Mouse (Mus musculus): ENCODE measurements at regions not wholly inside any gene's neighbourhood (a gene's known extent, or its start where the extent isn't known, plus 50 kb on each side); places are given as distances from the start of the nearest gene placed in this dataset.

GRCm38 (mm10) chr12:118529428-118530361 is 228.5 kb upstream of the Sp4 start:
- DNase-seq = no peak

GRCm38 (mm10) chr12:118521770-118522169 is 220.5 kb upstream of the Sp4 start:
- DNase-seq = no peak

DNA sequence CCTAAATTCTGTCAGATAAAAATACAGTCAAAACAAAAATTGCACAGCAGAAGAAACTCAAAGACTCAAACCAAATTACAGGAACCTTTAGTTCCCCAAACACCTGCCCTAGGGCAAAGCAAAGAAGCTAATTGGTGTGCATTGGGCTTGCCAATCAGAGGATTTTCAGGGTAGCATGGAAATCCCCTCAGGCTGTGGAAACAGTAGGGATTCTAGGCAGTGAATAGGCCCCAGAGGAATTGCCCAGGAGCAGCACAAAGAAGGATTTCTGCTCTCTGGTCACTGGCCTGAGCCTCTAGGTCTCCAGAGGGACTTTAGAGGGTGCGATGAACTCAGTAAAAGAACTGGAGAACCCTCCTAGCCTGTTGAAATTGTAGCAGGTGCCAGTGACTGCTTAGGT is 220.1 kb upstream of the Sp4 start:
- DNase-seq = no peak

GRCm38 (mm10) chr12:118519801-118520327 is 218.6 kb upstream of the Sp4 start:
- no peak for DNase-seq

DNA sequence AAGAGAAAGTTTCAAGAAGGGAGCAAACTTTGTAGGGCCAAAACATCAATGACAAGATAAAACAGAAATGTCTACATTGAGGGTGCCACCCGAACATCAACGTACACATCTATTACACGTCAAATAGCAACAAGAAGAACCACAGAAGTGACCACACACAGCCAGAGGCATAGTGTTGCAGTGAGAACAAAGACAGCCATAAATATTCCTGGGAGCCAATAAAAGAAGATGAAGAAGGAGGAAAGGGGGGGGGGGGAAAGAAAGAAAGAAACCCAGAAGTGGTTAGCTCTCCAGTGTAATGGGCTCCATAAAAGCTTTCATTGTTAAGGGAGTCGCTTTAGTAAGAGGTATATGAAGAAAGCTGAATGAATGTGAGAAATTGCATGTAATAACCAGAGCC is 209.7 kb upstream of the Sp4 start:
- no peak for DNase-seq

DNA sequence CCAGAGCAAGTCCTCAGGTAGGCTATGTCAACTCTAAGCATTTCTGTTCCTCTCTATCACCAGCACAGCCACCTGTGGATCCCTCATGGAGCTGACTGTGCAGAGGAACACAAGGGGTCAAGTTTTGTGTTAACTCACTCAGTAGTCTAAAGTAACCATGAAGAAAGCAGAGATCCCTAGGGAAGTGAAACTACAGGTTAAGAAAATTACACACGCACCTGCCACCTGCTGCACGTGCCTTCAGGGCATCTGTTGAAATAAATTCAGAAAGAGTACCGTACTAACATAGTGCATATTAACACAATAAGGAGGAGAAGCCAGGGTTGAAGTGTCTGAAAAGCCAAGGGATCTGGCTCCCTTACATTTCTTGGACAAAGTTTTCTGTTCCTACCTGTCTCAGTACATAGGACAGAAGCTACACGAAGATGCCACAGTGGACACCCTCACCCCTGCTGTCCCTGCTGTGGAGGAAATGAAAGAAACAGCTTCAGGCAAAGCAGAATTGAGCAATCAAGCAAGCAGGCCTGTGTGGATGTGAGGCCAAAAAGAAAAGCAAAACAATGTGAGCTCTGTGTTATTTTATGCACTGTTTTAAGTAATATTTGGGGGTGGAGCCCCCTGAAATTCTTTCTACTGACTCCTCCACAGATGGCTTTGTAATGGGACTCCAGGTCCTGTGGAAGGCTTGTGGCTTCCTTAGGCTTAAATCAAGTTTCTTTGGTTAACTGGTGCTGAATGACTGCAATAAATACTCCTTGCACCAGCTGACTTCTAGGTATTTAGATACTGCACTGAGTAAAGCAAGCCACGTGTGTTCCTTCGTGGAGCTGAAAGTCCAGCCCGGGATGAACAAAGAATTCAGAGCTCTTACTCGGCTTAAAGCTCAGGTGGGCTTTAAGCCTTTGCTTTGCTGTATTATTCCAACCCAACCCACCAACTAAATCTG is 208.0 kb upstream of the Sp4 start:
- DNase-seq = no peak

DNA sequence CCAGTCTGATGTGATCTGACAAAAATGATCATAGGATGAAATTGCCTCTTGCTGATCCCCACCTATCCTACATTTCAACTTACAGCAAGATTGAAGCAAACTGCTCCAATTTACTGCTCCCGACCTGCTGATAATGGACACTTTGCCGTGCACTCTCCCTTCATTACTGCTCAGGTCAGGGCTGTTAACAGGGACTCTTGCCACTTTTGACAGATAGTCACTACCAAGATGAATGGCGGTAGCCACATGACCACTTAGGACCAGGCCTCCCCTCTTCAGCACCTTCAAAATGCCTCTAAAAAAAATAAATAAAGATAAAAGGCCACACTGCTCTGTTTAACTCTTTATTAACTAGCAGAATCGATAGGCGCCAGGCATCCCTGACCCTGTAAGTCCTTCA is 199.2 kb upstream of the Sp4 start:
- DNase-seq = no peak

- DNase-seq = no peak
These were observed 186.8 kb upstream of the Sp4 start for GRCm38 (mm10) chr12:118488038-118488437.

DNA sequence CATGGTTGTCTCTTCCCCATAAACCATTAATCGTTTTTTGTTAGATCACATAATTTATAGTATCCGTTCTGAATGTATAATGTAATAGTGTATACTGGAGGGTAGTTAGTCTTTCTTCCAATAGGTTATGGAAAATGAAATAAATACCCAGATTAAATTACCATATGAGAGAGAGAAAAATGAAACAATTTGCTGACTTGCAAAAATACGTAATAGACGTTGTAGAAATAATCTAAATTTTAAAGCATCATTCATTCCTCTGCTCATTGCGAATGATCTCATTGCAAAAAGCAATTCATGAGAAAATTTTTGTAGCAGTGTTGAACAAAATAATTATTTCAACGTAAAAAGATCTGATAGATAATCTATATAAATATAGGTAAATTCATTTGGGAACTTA is 185.2 kb upstream of the Sp4 start:
- DNase-seq = no peak

- DNase-seq = no peak
These were observed 180.1 kb upstream of the Sp4 start for GRCm38 (mm10) chr12:118481347-118481746.

GRCm38 (mm10) chr12:118474732-118475131 is 173.5 kb upstream of the Sp4 start:
- DNase-seq = no peak

DNA sequence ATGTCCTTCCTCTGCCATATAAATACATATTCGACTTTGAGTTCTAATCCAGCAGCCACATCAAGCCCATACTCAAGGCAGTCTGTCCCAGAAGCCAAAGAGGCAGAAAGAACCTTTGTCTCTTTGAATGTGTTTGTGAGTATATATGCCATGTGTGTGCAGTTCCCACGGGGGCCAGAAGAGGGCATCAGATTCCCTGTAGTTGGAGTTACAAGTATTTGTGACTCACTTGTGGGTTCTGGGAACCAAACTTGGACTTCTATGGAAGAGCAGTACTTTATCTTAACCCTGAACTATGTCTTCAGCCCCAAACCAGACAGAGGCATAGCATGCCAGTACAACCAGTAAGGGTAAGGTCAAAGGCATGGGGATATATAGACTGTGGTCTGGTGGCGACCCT is 165.6 kb upstream of the Sp4 start:
- no peak for DNase-seq

DNA sequence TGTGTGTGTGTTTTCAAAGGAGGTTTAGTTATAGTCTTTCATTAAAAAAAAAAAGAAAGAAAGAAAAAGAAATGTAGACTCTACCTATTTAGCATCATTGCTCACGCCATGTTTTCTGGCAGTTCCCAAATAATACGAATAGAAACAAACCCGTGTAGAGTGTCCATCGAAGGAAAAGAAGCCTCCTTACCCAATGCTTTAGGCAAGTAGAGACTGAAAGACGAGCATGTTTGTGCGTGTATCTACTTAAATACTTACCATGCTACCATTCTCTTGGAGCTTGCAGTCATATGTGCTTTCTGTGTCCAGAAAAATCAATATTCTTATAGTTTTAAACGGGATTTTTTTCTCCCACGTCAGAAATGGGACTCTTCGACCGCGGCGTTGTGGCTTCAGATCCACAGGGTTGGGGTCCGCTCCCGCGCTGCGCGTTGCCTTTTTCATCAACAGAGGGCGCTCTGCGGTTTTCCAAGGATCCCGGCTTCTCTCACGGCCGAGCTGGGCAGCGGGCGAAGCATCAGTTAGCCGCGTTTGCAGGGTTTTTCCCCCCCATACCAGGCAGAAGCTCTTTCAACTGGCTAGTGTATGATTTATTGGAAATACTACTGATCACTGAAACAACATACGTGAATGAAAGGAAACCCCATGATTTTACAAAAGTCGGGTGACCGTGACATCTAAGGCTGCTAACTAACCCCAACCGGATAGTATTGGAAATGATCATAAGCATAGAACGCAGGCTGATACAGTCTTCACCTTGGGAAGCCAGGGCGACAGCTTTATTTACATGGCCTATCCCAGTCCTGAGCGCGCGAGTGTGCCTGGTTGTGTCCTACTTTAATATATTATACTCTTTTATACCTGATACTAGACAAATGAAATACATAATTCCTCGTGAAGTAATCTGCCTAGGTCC is 156.5 kb upstream of the Sp4 start:
- peak; percentile 59 for DNase-seq

DNA sequence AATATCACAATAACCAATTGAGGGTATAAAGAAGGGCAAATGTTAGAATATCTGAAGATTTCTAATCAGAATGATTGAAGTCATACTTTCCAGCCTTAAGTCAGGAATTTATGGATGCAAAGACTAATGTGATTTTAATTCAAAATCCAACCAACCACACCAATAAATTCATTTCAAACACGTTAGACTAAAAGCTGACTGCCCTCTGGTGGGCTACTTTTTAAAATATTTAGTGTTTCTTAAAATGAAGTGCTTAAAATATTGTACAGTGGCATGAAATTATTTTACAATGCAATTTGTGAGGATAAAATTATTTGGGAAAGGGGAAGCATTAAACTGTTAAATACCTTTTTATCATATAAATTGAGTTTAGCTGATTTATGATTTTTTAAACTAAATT is 154.4 kb upstream of the Sp4 start:
- no peak for DNase-seq

DNA sequence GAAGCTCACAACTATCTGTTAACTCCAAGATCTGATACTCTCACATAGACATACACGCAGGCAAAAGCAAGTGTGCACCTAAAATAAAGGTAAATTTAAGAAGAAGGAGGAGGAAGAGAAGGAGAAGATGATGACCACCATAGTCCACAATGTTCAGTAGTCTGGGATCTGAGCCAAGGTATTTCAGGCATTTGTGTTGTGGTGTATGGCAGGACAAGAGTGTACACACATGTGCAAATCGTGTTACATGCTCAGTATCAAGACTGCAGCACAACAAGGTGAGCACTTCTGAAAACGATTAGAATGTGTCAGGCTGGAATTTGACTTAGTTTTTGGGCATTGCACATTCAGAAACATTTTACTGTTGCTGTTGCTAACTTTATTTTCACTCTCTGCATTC is 138.4 kb upstream of the Sp4 start:
- DNase-seq = no peak

DNA sequence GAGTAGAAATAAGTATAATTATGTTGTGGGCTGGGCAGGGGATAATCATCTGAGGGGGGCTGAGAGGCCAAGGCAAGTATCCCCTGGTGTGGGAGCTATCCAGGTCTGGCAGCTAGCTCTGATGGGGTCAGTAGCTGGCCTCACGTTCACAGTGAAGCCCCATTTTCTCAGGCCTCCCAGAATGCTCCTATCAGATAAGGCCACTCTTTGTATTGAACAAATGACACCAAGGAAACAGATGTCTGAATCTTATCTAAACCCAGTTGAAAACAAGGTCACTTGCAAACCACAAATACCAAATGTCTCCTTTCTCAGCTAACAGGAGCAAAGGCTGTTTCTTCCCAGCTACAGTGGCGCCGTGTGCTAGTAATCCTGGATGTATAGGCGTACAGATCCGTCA is 137.6 kb upstream of the Sp4 start:
- DNase-seq = no peak

GRCm38 (mm10) chr12:118432703-118433102 is 131.5 kb upstream of the Sp4 start:
- DNase-seq = no peak

- peak; percentile 16 for DNase-seq
These were observed 127.1 kb upstream of the Sp4 start for GRCm38 (mm10) chr12:118428384-118428783.

DNA sequence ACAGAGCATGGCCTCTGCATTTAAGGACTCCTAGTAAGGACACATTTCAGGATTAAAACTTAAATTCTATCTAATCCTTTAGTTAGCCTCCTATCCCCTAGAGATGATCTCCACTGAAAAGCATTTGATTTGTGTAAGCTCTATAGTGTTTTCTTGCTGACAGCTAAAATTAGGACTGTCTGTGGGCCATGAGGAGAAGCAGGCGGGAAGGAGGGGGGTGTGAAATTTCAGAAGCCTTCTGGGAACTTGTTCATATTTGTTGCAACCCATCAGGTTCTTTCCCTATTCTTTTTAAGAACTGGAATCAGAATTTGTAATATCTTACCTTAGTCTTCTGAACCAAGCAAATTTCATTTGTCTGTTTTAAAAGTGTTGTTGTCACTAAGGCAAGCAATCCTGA is 114.7 kb upstream of the Sp4 start:
- no peak for DNase-seq

DNA sequence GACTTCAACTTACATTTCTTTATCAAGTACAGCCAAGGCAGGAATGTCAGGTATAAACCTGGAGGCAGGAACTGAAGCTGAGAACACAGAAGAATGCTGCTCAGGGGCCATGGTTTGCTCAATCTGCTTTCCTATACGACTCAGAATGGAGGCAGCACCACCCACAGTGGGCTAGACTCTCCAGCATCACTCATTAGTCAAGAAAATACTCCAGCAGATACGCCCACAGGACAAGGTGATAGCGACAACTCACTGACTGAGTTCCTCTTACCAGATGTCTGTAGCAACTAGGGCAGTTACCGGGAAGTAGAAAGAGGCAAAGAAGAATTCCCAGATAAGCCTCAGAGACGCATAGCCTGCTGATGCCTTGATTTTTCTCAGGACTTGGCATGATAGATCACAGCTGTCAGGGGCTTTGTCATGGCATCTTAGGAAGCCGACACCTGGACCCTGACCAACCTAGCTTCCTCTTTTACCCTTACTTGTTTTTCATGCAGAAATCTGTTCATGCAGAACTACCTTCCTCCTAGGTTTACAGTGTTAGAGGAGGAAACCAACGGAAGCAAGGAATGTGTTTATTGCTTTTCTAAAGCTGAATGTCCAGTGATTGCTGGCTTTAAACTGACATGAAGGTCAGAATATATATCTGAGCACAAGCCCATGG is 110.7 kb upstream of the Sp4 start:
- no peak for DNase-seq

GRCm38 (mm10) chr12:118410917-118411316 is 109.7 kb upstream of the Sp4 start:
- no peak for DNase-seq

DNA sequence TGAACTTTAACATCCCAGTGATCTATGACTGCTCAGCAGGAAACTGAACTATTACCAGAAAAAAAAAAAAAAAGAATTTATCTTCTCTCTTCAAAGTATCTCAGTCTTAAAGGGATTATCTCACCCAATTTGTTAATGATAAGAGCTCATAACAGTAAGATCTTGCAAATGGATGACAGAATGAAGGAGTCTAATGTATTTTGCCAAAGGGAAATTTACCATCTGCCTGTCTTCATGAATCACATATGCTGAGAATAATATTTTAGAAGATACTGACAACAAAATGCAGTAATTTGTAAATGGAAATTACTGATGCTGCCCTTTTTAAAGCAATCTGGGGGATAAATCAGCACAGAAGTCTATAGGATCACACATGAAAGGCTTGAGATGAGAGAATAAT is 103.9 kb upstream of the Sp4 start:
- DNase-seq = no peak
